Mouse (Mus musculus): ENCODE measurements around the gene Kcnmb4.

GRCm38 (mm10) chr10:116492768-116493167 lies 19.1 kb upstream of the Kcnmb4 start:
- TF ChIP-seq POLR2AphosphoS5 (IDR thresholded peaks at IDR 0.05; ENCODE audit: insufficient replicate concordance, low read depth, low read length) = no peak
- TF ChIP-seq CTCF (IDR thresholded peaks at IDR 0.05; ENCODE audit: low read depth, low read length) = no peak
- no peak for TF ChIP-seq GATA1 (IDR thresholded peaks at IDR 0.05; ENCODE audit: borderline replicate concordance, low read length)
- no peak for TF ChIP-seq GATA2 (IDR thresholded peaks at IDR 0.05; ENCODE audit: borderline replicate concordance, low read depth, low read length)
- TF ChIP-seq TAL1 (conservative IDR thresholded peaks at IDR 0.05; ENCODE audit: low read depth, low read length) = no peak

Measured in G1E (cell line).